Mouse (Mus musculus): Measurements from ENCODE around the gene Gabrb3.

Gabrb3 gene

DNA sequence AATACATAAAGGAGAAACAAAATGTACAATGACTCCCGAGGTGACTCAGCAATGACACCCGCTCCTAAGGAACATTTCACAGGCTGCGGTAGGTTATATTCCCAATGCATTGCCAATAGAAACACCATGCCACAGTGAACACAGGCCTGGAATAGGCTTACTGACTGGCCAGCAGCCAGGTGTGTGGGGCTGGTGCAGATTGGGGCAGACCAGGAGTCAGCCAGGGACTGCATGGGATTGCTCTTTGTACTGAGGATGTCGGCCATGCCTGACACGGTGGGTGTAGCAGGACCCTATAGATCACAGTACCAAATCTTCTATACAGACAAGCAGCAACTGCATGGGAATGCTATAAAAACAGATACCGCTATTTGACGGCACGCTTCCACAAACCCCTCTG, 110.5 kb downstream of the Gabrb3 start:
- in situ Hi-C loops (cut with MboI, MseI), result no loop called here

- in situ Hi-C loops (cut with MboI, MseI), result no loop called here
Measured at GRCm38 (mm10) chr7:57532676-57533075, 113.2 kb downstream of the Gabrb3 start.

- in situ Hi-C loops (cut with MboI, MseI), result no loop called here
Measured at GRCm38 (mm10) chr7:57538565-57538964, 119.1 kb downstream of the Gabrb3 start.

DNA sequence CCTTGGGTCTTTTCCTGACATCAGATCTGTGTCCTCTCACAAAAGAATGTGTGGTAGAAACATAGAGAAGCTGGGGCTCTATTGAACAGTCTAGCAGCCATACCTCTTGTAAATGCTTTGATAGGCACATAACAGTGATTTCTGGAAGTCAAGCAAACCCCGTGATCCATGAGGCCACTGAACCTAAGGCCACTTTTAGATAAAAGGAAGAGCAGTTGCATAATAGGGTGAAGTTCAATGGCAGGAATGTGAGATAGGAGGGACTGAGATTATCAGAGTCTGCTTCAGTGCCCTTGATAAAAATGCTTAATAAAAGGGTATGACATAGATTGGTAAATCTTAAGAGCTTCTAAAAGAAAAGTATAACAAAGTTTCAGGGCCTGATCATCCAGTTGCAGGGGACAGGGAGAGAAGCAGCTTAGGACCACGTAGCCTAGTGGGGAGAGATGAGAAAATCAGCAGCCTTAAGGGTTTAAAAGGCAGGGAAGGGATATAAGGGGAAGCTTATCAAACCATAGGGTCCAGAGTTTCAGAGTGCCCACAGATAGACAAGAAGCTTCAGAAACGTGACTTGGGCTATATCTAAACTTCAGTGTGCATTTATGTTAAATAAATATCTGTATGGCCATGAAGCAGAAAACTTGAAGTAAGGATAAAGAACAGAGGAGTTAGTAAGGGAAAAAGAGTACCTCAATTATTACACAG, 141.4 kb downstream of the Gabrb3 start:
- in situ Hi-C loops (cut with MboI, MseI), result no loop called here

- in situ Hi-C loops (cut with MboI, MseI), result no loop called here
Measured at GRCm38 (mm10) chr7:57564403-57564802, 144.9 kb downstream of the Gabrb3 start.

- in situ Hi-C loops (cut with MboI, MseI), result no loop called here
Measured at GRCm38 (mm10) chr7:57590451-57591248, 171.2 kb downstream of the Gabrb3 start.

GRCm38 (mm10) chr7:57591249-57591577, 171.7 kb downstream of the Gabrb3 start:
- in situ Hi-C loops (cut with MboI, MseI), result no loop called here

DNA sequence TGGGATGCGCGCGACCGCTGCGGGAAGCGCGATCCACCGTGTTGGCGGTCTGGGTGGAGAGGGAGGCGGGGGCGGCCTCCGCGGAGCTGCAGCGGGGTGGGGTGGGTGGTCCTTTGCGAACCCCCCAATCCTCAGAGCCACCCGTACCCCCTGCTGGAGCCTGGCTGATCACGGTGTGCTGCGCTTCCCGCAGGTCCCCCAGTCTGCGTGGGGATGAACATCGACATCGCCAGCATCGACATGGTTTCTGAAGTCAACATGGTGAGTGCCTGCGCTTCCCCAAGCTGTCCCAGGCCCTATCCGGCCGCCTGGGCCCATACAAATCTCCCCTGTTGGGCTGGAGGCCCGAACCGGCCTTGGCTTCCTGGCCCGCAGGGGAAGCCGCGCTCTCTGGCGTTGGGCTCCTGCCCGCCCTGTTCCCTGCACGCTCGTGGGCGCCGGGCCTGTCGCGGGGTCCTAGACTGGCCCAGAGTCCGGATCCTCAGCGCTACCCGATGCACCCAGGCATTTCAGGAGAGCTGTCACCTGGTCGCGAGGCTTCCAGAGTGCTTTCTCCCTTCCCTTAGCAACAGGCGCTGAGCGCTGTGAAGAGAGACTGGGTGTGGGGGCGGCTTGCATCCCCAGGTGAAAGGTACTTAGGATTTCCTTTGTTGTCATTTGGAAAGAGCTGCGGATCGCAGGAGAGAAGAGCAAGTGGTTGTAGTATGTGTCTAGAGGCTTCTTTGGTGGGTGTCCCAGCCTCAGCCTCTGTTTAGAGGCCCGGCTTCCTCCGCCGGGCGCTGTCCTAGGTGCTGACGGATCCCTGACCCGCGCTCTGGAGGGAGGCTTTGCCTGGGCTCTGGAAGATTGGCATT, 172.3 kb downstream of the Gabrb3 start:
- in situ Hi-C loops (cut with MboI, MseI), result no loop called here

GRCm38 (mm10) chr7:57597341-57597740, 177.8 kb downstream of the Gabrb3 start:
- in situ Hi-C loops (cut with MboI, MseI), result no loop called here

- in situ Hi-C loops (cut with MboI, MseI), result no loop called here
Measured at GRCm38 (mm10) chr7:57618697-57619096, 199.2 kb downstream of the Gabrb3 start.

DNA sequence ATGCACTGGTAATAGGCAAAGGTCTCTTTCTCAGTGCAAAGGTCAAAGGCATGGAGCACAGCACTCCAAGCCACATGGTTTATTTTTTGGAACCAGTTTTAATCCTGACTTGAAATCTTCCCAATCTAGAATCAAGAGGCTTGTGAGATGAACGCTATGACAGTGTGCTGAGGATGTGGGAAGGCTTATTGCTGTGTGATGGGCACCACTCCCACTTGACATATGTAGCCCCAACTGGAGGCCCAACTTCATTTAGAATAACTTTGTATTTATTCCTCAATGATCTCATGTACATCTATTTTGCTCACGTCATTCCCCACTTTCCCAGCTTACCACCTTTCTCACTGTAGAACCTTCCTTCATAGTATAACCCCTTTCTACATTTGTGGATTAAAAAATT, 200.5 kb downstream of the Gabrb3 start:
- in situ Hi-C loops (cut with MboI, MseI), result no loop called here

- in situ Hi-C loops (cut with MboI, MseI), result no loop called here
Measured at GRCm38 (mm10) chr7:57623718-57624117, 204.2 kb downstream of the Gabrb3 start.

DNA sequence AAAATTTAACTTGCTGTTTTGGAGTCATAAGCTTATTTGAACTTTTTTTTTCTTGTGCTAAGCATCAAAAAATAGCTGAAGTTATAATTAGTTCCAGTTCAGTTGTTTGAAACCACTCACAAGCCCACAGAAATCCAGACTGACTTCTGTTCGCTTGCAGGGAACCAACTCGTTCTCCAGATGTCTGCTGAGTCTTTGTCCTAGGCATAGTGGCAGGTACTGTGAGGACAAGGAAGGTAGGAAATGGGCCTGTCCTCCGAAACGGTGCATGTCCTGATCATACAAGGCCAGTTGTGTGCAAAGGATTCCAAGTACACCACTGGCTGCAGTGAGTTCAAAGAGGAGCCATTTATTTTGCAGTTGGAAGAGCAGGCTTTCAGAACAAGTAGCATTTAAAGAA, 215.5 kb downstream of the Gabrb3 start:
- in situ Hi-C loops (cut with MboI, MseI), result loop anchor here (5.0 kb wide), 1 partner anchor 1312 kb away; no protein-coding TSS in a partner anchor

- in situ Hi-C loops (cut with MboI, MseI), result loop anchor here (5.0 kb wide), 1 partner anchor 1312 kb away; no protein-coding TSS in a partner anchor
Measured at GRCm38 (mm10) chr7:57635687-57636086, 216.2 kb downstream of the Gabrb3 start.

DNA sequence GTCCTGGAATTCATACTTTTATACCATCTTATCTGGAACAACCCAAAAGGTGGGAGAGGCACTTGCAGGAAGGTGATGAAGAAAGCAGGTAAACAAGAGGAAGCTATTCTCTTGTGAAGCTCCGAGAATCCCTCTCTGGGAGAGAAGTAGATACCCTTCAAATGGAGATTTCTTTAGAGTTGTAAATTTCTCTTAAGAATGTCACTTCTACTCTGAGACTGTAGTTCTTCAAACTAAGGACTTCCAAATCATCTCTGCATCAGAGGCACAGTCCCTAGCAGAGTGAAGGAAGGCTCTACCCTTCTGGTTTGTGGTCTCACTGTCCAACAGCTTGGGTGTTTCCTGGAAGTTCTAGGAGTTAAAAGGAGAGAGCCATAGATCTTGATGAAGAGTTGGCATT, 221.3 kb downstream of the Gabrb3 start:
- in situ Hi-C loops (cut with MboI, MseI), result no loop called here

DNA sequence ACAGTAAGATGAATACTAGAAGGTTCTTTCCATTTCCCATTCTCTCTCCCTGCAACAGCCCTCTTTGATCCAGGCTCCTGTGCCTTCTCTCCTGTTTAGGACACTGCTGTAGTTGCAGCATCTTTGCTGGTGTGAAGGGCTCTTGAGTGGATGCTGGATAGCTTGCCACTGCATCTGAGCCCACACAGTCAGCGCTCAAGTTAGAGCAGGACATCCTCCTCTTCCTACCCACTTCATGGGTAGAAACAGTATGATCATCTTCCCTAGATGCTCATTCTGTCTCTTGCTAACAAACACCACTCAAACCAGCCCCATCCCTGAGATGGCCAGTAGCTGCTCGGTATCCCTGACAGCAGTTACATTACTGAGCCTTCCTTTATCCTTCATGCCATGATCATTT, 227.9 kb downstream of the Gabrb3 start:
- in situ Hi-C loops (cut with MboI, MseI), result no loop called here

DNA sequence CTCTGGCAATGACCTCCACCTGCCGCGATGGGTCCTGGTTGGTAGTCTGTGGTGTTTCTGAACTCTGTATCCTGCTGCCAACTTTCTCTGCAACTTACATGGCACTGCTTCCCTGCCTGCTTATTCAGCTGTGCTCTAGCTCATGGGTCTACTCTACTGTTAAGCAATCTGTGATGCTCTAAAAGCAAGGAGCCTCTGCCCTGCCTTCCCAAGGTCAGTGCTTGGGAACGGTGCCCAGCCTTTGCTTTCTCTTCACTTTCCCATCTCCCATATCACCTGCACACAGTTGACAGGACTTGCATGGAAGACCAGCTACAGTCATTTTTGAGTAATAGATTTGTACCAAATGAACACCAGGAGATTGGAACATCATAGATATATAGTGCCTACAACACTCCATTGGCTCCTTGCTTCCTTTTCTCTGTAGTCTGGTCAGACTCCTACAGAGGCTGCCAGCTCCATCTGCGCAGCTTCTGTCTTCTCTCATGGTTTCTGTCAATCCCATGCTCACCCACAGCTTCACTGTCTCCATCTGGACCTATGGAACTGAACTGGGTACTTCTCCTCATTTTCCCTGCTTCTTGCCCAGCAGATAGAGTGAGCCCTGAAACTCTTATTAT, 228.8 kb downstream of the Gabrb3 start:
- in situ Hi-C loops (cut with MboI, MseI), result no loop called here

DNA sequence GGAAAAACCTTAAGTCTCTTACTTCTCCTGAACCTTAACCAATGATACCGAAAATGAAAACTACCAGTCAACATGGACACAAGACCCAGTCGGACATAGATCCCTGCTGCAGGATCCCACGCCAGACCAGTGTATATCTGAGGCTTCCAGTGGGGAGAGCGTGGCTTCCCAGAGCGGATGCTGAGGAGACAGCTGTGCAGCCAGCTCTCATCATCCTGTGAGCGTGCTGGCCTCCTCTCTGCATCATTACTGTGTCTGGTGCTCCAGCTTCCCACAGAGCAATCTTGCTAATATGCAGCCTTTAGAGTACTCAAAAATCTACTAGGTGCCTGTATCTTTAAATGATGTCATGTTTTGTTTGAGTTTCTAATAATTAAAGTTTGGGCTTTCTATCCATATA, 257.9 kb downstream of the Gabrb3 start:
- in situ Hi-C loops (cut with MboI, MseI), result no loop called here

GRCm38 (mm10) chr7:57689836-57690235, 270.3 kb downstream of the Gabrb3 start:
- in situ Hi-C loops (cut with MboI, MseI), result no loop called here

DNA sequence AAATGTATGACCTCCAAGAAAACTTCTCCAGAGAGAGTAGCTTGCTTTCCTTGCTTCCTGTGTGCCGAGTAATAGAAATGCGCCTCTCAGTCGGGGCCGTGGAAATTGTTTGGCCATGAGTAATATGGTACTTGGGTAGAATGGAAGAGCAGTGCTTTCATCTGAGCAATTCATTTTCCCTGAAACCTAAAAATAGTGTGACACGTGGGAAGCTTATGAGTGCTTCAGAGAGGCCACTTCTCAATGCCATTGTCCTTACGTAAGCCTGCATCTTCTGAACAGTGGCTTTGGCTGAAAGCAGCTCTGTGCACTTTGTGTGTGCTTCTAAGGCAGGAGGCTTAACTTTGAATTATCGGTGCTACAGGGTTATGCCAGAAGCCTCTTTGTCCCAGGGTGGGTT, 280.9 kb downstream of the Gabrb3 start:
- in situ Hi-C loops (cut with MboI, MseI), result no loop called here

- in situ Hi-C loops (cut with MboI, MseI), result no loop called here
Measured at GRCm38 (mm10) chr7:57701046-57701445, 281.6 kb downstream of the Gabrb3 start.

GRCm38 (mm10) chr7:57703580-57703979, 284.1 kb downstream of the Gabrb3 start:
- in situ Hi-C loops (cut with MboI, MseI), result no loop called here
